Mouse (Mus musculus): ENCODE data around the gene Mlxipl. TPM values are rescaled to one million over a fixed set of nuclear protein-coding genes. Genes with fewer than 3 reads are reported as not detected.
A peak's percentile ranks its signal among the peaks of the same experiment; 100 is the strongest.

The Mlxipl gene
- polyA plus RNA-seq, 1 experiment from 2014 or later: 1.6 TPM

DNA sequence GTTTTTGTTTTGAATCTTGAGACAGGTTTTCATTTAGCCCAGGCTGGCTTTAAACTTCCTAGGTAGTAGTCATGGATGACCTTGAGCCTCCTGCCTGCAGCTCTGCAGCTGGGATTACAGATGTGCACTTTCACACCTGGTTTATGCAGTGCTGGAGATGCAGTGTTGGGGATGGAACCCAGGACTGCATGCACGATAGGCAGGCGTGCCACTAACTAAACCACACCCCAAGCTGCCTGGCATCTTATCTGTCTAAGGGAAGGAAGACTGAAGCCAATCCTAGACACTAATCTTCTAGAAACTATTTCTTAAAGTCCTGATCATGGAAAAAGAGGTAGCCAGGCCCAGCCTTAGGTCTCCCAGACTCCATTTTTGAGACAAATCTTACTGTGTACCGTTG lies 19.2 kb upstream of the Mlxipl start:
- H3K9me3 ChIP-seq: no peaks in the 10 kb centered on the region
- H3K4me3 ChIP-seq: no peak overlapping the region
- H3K9ac ChIP-seq: no peak overlapping the region
- WGBS: 97% methylated on average over 3 of the region's 3 CpGs
- H3K27ac ChIP-seq (replicated peaks): no peak overlapping the region
- peaks cover 28% of the 10 kb centered on the region for H3K36me3 ChIP-seq
- H3K27me3 ChIP-seq: no peaks in the 10 kb centered on the region
- peaks cover 14% of the 10 kb centered on the region for H3K4me1 ChIP-seq (replicated peaks)
- ATAC-seq (ENCODE audit: low FRiP score, low read depth): no peak
- no peak overlapping the region for H3K4me2 ChIP-seq

DNA sequence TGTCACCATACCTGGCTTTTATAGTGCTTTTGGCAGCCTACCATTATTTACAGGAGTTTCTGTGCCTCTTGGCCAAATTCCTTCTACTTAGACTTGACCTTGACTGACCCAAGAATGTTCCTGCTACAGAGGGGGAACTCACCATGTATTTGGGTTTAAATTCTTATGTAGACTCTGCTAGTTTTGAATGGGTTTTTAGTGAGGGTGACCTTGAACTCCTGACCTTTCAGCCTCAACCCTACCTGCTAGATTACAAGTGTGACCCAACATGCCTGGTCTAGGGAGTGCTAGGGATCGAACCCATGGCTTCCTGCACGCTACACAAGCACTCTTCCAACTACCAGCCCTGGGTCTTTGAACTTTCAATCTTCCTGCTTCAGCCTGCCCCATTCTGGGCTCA lies 17.6 kb upstream of the Mlxipl start:
- H3K4me2 ChIP-seq: no peak overlapping the region
- no peak overlapping the region for H3K9ac ChIP-seq
- H3K4me3 ChIP-seq: no peak overlapping the region
- no peak overlapping the region for H3K27ac ChIP-seq (replicated peaks)
- 96% methylated on average over 2 of the region's 2 CpGs for WGBS
- no peaks in the 10 kb centered on the region for H3K9me3 ChIP-seq
- H3K36me3 ChIP-seq: peaks cover 26% of the 10 kb centered on the region
- no peaks in the 10 kb centered on the region for H3K27me3 ChIP-seq
- H3K4me1 ChIP-seq (replicated peaks): peaks cover 17% of the 10 kb centered on the region
- ATAC-seq (ENCODE audit: low FRiP score, low read depth): no peak

DNA sequence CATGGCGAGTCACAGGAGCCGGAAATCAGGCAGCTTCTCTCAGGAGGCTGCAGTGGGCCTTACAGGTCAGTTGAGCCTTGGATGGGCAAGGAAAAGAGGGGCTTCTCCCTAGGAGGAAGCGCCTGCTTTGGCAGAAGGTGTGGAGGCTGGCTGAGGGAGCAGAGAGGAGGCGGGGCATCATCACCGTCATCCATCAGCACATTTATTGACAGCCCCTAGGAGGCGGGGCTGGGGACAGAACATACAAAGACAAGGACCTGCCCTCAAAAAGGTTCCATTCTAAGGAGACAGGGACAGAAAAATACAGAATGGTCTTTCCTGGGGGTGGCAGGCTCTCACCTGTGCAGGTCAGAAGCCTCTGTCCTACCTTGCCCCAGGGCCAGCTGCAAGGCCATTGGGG lies 17.0 kb upstream of the Mlxipl start:
- H3K27ac ChIP-seq (replicated peaks): no peak overlapping the region
- no peaks in the 10 kb centered on the region for H3K27me3 ChIP-seq
- H3K4me1 ChIP-seq (replicated peaks): peaks cover 17% of the 10 kb centered on the region
- H3K9ac ChIP-seq: no peak overlapping the region
- no peak for ATAC-seq (ENCODE audit: low FRiP score, low read depth)
- H3K36me3 ChIP-seq: peaks cover 24% of the 10 kb centered on the region
- 61% methylated on average over 6 of the region's 6 CpGs for WGBS
- H3K4me2 ChIP-seq: no peak overlapping the region
- no peaks in the 10 kb centered on the region for H3K9me3 ChIP-seq
- H3K4me3 ChIP-seq: no peak overlapping the region

DNA sequence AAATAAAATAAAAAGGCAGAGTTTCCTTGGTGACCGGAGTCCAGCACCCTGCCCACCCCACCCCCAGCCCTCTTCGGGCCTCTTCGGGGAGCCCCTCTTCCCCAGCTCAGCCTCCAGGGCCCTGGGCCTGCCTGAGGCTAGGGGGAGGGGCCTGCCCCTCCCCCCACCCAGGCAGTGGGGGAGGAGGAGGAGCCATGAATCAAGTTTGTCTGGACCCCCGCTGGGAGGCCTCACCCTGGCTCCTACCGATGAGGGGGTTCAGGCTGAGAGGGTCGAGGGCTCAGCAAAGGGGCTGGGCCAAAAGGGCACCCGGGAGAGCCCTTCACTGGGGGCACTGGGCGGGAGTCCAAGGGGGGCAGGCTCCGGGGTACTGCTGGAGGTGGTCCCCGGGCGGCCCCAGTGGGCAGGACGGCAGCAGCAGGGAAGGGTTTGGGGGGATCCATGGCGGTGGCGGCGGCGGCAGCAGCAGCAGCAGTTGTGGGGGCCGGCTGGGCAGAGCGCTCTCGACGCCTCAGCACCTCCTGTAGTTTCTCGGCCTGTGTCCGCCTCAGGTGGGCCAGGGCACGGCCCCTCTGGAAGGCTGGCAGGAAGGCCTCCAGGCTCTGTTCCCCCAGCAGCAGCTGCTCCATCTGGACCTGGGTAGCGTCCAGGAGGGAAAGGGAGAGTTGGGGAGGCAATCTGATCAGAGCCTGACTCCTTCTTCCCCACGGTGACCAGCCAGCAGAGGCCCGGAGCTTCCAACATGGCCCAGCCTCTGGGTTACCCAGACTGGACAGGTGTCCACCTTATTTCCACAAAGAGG lies 16.1 kb upstream of the Mlxipl start:
- Histone ChIP-seq H3K27ac (replicated peaks) (no peak overlapping the region), H3K36me3 (peaks cover 17% of the 10 kb centered on the region; the same call in 1 of the 2 replicates), H3K9me3 (no peaks in the 10 kb centered on the region), H3K9ac (no peak overlapping the region), H3K4me2 (no peak overlapping the region), H3K27me3 (no peaks in the 10 kb centered on the region), H3K4me3 (no peak overlapping the region), H3K4me1 (replicated peaks) (peaks cover 20% of the 10 kb centered on the region)
- WGBS: 20% methylated on average over 25 of the region's 26 CpGs
- no peak for ATAC-seq (ENCODE audit: low FRiP score, low read depth)

DNA sequence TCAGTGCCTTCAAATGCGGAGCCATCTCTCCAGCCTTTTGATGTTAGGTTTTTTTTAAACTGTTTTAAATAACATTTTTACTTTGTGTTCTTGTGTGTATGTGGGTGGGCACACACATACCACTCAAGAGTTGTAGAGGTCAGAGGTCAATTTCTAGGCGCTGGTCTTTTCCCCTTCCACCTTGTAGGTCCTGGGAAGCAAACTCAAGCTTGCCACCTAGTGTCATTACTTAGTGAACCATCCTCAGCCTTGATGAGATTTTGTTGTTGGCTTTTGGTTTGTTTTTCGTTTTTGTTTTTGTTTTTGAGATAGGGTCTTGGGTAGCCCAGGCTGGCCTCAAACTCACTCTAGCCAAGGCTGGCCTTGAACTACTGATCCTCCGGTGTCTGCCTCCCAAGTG lies 14.0 kb upstream of the Mlxipl start:
- no peak for ATAC-seq (ENCODE audit: low FRiP score, low read depth)
- Histone ChIP-seq H3K36me3 (peaks cover 16% of the 10 kb centered on the region; the same call in 1 of the 2 replicates), H3K27me3 (no peaks in the 10 kb centered on the region), H3K9me3 (no peaks in the 10 kb centered on the region), H3K4me1 (replicated peaks) (peaks cover 21% of the 10 kb centered on the region), H3K27ac (replicated peaks) (no peak overlapping the region), H3K9ac (no peak overlapping the region), H3K4me2 (no peak overlapping the region), H3K4me3 (no peak overlapping the region)
- 70% methylated on average over 4 of the region's 4 CpGs for WGBS

DNA sequence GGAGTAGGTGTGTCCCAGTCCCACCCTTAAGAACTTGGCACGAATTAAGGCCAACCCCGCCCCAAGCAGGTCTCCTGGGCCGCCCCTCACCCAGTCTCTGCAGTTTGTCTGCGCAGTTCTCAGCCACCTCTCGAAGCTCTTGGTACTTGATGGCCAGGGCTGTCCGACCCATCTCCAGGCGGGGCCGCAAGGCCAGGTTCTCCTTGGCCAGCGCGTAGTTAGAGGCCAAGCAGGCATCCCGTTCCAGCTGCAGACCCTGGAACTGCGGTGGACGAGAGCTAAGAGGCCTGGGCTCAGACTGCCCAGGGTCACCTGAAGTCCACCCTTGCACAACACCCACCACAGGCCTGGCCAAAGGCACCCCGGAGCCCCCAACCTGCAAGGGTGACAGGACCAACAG lies 13.3 kb upstream of the Mlxipl start:
- peaks cover 16% of the 10 kb centered on the region; the same call in 1 of the 2 replicates for H3K36me3 ChIP-seq
- peak overlapping the region; percentile 98 for H3K4me3 ChIP-seq
- peak overlapping the region; percentile 93 for H3K27ac ChIP-seq (replicated peaks)
- H3K9ac ChIP-seq: peak overlapping the region; percentile 100
- H3K4me1 ChIP-seq (replicated peaks): peaks cover 21% of the 10 kb centered on the region
- H3K4me2 ChIP-seq: peak overlapping the region; percentile 81
- ATAC-seq (ENCODE audit: low FRiP score, low read depth): no peak
- H3K27me3 ChIP-seq: no peaks in the 10 kb centered on the region
- WGBS: 88% methylated on average over 14 of the region's 14 CpGs
- no peaks in the 10 kb centered on the region for H3K9me3 ChIP-seq

DNA sequence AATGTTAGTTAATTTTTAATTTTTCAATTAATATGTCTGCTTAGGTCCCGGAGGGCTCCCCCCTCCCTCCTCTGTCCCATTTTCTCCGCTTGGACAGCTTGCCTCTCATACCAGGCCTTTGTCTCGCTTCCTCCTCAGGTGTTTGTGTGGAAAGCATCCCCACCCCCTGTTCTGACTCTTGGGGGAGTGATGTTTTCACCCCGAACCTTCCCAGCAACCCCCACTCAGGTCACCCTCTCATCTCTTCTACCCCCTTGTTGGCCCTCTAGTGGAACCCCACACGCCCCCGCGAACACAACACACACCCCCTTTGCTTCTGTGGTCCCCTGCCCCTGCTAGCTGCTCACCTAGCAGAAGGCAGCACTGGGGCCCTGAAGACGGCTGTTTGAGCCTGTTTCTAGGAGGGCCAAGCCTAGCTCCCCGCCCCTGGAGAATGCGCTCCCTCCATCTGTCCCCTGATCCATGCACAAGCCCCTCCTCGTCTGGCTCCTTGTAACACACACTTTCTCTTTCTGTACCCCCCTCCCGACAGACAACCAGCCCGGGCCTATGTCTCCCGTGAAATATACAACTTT lies 12.7 kb upstream of the Mlxipl start:
- Histone ChIP-seq H3K27me3 (no peaks in the 10 kb centered on the region), H3K4me2 (peak overlapping the region; percentile 81), H3K9me3 (no peaks in the 10 kb centered on the region), H3K9ac (peak overlapping the region; percentile 100), H3K36me3 (peaks cover 13% of the 10 kb centered on the region; the same call in 1 of the 2 replicates), H3K4me1 (replicated peaks) (peaks cover 21% of the 10 kb centered on the region), H3K4me3 (peak overlapping the region; percentile 98), H3K27ac (replicated peaks) (peak overlapping the region; percentile 93)
- WGBS: 10% methylated on average over 14 of the region's 14 CpGs
- ATAC-seq (ENCODE audit: low FRiP score, low read depth): peak; percentile 56

DNA sequence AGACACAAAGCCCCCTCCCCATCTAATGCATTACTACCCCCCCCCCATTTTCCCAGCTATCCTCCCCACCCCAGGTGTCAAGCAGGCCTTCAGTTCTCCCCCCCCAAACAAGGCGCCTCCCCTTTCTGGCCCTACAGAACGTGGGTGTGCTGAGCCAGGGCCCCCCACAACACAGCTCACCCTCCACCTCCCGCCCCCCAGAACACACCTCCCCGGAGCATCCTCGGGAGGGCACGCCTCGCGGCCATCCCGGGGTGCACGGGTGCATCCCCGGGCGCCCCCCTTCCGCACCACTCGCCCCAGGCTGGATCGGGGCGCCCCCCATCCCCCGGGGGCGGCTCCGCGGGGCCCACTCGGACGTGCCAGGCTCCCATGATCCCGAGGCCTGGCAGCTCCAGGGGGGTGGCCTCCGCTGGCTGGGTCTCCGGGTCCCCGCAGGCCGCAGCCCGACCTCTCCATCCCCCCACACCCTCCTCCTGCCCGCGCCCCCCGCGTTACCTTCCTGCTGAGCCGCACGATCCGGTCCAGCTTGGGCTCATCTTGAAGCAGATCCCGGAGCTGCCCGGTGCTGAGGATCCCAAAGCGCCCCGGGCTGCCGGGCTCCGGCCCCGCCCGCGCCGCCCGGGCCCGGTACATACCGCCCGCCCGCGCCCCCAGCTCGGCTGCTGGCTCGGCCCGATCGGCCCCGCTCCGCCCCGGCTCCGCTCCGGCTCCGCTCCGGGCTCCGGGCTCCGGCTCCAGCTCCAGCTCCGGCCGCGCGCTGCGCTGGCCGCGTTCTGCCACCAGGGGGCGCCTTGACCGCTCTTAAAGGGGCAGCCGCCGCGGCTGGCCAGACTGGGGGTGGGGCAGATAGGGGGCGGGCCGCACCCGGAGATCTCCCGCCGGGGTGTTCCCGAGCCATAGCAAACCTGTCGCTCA lies 11.9 kb upstream of the Mlxipl start, which contains the start of gene Vps37d:
Vps37d (minus strand) TSS at position 703 of the 918 bp plus-strand sequence.
- H3K4me2 ChIP-seq: peak within 1 kb of the TSS; percentile 81
- H3K9ac ChIP-seq: peak within 1 kb of the TSS; percentile 100
- no peaks in the 10 kb centered on the region for H3K9me3 ChIP-seq
- peak within 1 kb of the TSS; percentile 98 for H3K4me3 ChIP-seq
- WGBS: 1% methylated on average over 60 of the region's 83 CpGs
- H3K4me1 ChIP-seq (replicated peaks): peaks cover 21% of the 10 kb centered on the region
- H3K27me3 ChIP-seq: no peaks in the 10 kb centered on the region
- ATAC-seq (ENCODE audit: low FRiP score, low read depth): peak; percentile 84
- H3K36me3 ChIP-seq: peaks cover 6% of the 10 kb centered on the region; the same call in 1 of the 2 replicates
- H3K27ac ChIP-seq (replicated peaks): peak within 1 kb of the TSS; percentile 93

DNA sequence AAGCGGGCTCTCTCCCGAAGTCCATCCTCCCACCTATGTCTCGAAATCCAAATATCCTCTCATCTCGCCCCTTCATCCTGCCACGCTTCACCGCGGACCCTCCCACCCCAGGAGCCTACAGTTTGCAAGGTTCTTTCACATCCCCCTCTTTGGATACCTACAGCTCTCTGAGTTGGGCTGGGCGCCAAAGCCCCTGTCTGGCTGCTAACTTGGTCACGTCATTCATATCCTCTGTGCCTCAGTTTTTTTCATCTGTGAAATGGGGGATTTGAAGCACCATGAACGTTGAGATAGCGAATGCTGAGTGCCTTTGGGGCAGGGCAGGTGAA lies 11.2 kb upstream of the Mlxipl start:
- peak; percentile 54 for ATAC-seq (ENCODE audit: low FRiP score, low read depth)
- H3K27ac ChIP-seq (replicated peaks): peak overlapping the region; percentile 93
- 3% methylated on average over 11 of the region's 11 CpGs for WGBS

DNA sequence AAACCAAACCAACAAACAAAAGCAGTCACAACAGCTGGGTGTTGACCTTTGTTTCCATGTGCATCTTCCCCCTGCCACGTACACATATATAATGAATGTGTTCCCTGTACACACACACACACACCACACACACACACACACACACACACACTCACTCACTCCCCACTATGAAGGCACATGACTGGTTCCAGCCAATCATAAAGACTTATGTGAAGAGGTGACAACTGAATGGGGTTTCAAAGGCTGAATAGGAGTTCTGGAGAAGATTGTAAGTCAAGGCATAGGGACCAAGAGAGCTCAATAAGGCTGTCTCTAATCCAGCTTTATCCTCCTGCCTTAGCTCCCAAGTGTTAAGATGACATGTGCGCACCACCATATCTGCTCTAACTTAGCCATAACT lies 10.1 kb upstream of the Mlxipl start:
- Histone ChIP-seq H3K4me1 (replicated peaks) (peaks cover 15% of the 10 kb centered on the region), H3K9me3 (no peaks in the 10 kb centered on the region), H3K4me2 (no peak overlapping the region), H3K4me3 (no peak overlapping the region), H3K27me3 (no peaks in the 10 kb centered on the region), H3K9ac (no peak overlapping the region), H3K36me3 (peaks cover 4% of the 10 kb centered on the region; the same call in 1 of the 2 replicates), H3K27ac (replicated peaks) (no peak overlapping the region)
- WGBS: 93% methylated on average over 2 of the region's 2 CpGs
- ATAC-seq (ENCODE audit: low FRiP score, low read depth): no peak

More for the DNA sequence above, 11.2 kb upstream of the Mlxipl start:
- peak overlapping the region; percentile 98 for H3K4me3 ChIP-seq
- H3K27me3 ChIP-seq: no peaks in the 10 kb centered on the region
- no peaks in the 10 kb centered on the region for H3K9me3 ChIP-seq
- peak overlapping the region; percentile 81 for H3K4me2 ChIP-seq
- H3K4me1 ChIP-seq (replicated peaks): peaks cover 15% of the 10 kb centered on the region
- peak overlapping the region; percentile 100 for H3K9ac ChIP-seq
- peaks cover 4% of the 10 kb centered on the region; the same call in 1 of the 2 replicates for H3K36me3 ChIP-seq

DNA sequence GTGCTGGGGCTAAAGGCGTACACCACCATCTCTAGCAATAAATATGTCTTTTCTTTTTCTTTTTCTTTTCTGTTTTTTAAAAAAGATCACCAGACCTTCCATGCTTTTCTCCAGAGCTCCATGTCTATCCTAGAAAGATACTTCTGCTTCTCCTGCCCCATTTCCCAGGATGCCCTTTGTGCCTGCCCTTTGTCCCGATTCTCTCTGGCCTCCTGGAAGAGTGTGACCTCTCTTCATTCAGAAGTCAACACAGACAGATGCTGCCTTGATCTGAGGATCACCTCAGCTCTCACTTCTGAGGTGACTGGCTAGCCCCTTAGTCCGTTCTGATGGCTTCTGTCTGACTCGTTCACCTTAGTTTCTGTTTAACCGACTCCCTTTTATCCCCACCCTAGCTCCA lies 9.2 kb upstream of the Mlxipl start:
- Histone ChIP-seq H3K4me2 (no peak overlapping the region), H3K4me1 (replicated peaks) (peaks cover 15% of the 10 kb centered on the region), H3K9me3 (no peaks in the 10 kb centered on the region), H3K9ac (no peak overlapping the region), H3K36me3 (0 out of 2 replicates have a peak, but pooled peaks cover under 1% of the 10 kb centered on the region), H3K27me3 (no peaks in the 10 kb centered on the region), H3K27ac (replicated peaks) (no peak overlapping the region), H3K4me3 (no peak overlapping the region)
- 88% methylated on average over 5 of the region's 5 CpGs for WGBS
- ATAC-seq (ENCODE audit: low FRiP score, low read depth): no peak

Measured in hindbrain, embryonic 15.5 days (tissue).